Mouse (Mus musculus) heart, adult 8-10 months (tissue): ENCODE measurements around the gene Olfr596. TPM values are rescaled to one million over a fixed set of nuclear protein-coding genes. Genes with fewer than 3 reads are reported as not detected.
"Not testable (repeated sequence)": the region's sequence is repeated elsewhere in the genome, so short reads cannot be mapped to it uniquely, and the experiment has no call there.

ENCODE experiments used
- DNase-seq: peaks from one replicate; pipeline ENCODE4 v3.0.0; 2022; ENCODE audit warnings: low spot score
- microRNA-seq: library from miRNA; unstranded; fragments of <30 nt; microRNA quantifications from one replicate; pipeline ENCODE4 v1.2.0, GENCODE M21; 2022
- total RNA-seq, 4 experiments: library from RNA; stranded (reverse); gene quantifications; 2 replicates each; pipeline ENCODE4 v1.2.4; 2022

Gene Olfr596
- not detected for total RNA-seq

GRCm38 (mm10) chr7:103305348-103305747 is at the start of gene Olfr596:
Gene Olfr596, plus strand, starts transcription at chr7:103305648.
- DNase-seq: not testable (repeated sequence)

- DNase-seq: not testable (repeated sequence)
Observed at GRCm38 (mm10) chr7:103316015-103316414, 10.6 kb downstream of the Olfr596 start, which contains the start of gene Olfr597. Gene Olfr597, plus strand, starts transcription at chr7:103316315.

GRCm38 (mm10) chr7:103323268-103323667 is 17.8 kb downstream of the Olfr596 start, which contains the start of gene Olfr598:
Gene Olfr598, plus strand, starts transcription at chr7:103323568.
- no peak for DNase-seq

GRCm38 (mm10) chr7:103335617-103336016 is 30.2 kb downstream of the Olfr596 start, which contains the start of gene Olfr599:
Gene Olfr599, plus strand, starts transcription at chr7:103335917.
- DNase-seq: no peak

GRCm38 (mm10) chr7:103349569-103349968 is 44.1 kb downstream of the Olfr596 start, which contains the start of gene Olfr600:
Gene Olfr600, minus strand, starts transcription at chr7:103349669.
- DNase-seq: no peak

Small RNA genes within 50 kb of the gene (microRNA-seq; reads per million reads assigned to microRNA genes)
- gene Gm23550 (not detected), gene Gm25171 (not detected)

Other genes with a start within 250 kb of the Olfr596 start
- not detected for gene Olfr584, start 223.8 kb upstream of the Olfr596 start, total RNA-seq
- not detected for gene Olfr585, start 207.9 kb upstream of the Olfr596 start, total RNA-seq
- gene Olfr586, start 180.0 kb upstream of the Olfr596 start, total RNA-seq: not detected
- not detected for gene Olfr588-ps1, start 164.8 kb upstream of the Olfr596 start, total RNA-seq
- not detected for gene Olfr589, start 149.3 kb upstream of the Olfr596 start, total RNA-seq
- not detected for gene Olfr591, start 127.3 kb upstream of the Olfr596 start, total RNA-seq
- not detected for gene Olfr592, start 120.8 kb upstream of the Olfr596 start, total RNA-seq
- not detected for gene Olfr593, start 93.8 kb upstream of the Olfr596 start, total RNA-seq
- not detected for gene Olfr594, start 88.7 kb upstream of the Olfr596 start, total RNA-seq
- gene Usp17ld, start 53.1 kb upstream of the Olfr596 start, total RNA-seq: not detected
- not detected for gene Olfr597, start 10.7 kb downstream of the Olfr596 start, total RNA-seq
- gene Olfr598, start 17.9 kb downstream of the Olfr596 start, total RNA-seq: not detected
- gene Olfr599, start 30.3 kb downstream of the Olfr596 start, total RNA-seq: not detected
- gene Olfr600, start 44.0 kb downstream of the Olfr596 start, total RNA-seq: not detected
- gene Olfr601, start 57.0 kb downstream of the Olfr596 start, total RNA-seq: not detected
- not detected for gene Olfr603, start 80.5 kb downstream of the Olfr596 start, total RNA-seq
- gene Usp17lc, start 109.4 kb downstream of the Olfr596 start, total RNA-seq: not detected
- gene Olfr605, start 139.8 kb downstream of the Olfr596 start, total RNA-seq: not detected
- gene Olfr606, start 143.4 kb downstream of the Olfr596 start, total RNA-seq: not detected
- not detected for gene Olfr607, start 158.5 kb downstream of the Olfr596 start, total RNA-seq
- gene Olfr608, start 164.2 kb downstream of the Olfr596 start, total RNA-seq: not detected
- gene Olfr609, start 192.4 kb downstream of the Olfr596 start, total RNA-seq: not detected
- gene Olfr610, start 206.5 kb downstream of the Olfr596 start, total RNA-seq: not detected
- gene Olfr611, start 215.2 kb downstream of the Olfr596 start, total RNA-seq: not detected
- gene Olfr612, start 237.1 kb downstream of the Olfr596 start, total RNA-seq: not detected
- not detected for gene Olfr613, start 242.4 kb downstream of the Olfr596 start, total RNA-seq